Mouse (Mus musculus) stomach, postnatal 0 days (tissue): ENCODE results near the gene Mucl3. TPM values are rescaled to one million over a fixed set of nuclear protein-coding genes. Genes with fewer than 3 reads are reported as not detected.

ENCODE experiments used
- ATAC-seq: fragments of 200-750 bp; cut with Nextera tagmentation; 2 replicates; pipeline ENCODE4 v1.8.0; 2017; ENCODE audit not compliant: low FRiP score, low TSS enrichment
- DNase-seq: peaks from one replicate; pipeline ENCODE4 v3.0.0-alpha.2; 2016; ENCODE audit warnings: low spot score
- H3K27ac ChIP-seq: fragments of 300-500 bp; sonication (generic); replicated peaks from 2 replicates; pipeline ENCODE4 v1.5.1; 2014; ENCODE audit warnings: mild to moderate bottlenecking, control low read depth
- H3K27me3 ChIP-seq: fragments of 300-500 bp; sonication (generic); 2 replicates; pipeline ENCODE4 v1.6.1; 2014; ENCODE audit warnings: low read length; ENCODE audit not compliant: control insufficient read depth, insufficient read depth
- H3K36me3 ChIP-seq: fragments of 300-500 bp; sonication (generic); 2 replicates; pipeline ENCODE4 v1.6.1; 2014; ENCODE audit warnings: low read length, mixed read lengths; ENCODE audit not compliant: control insufficient read depth, insufficient read depth
- H3K4me1 ChIP-seq: fragments of 300-500 bp; sonication (generic); replicated peaks from 2 replicates; pipeline ENCODE4 v1.6.1; 2014; ENCODE audit warnings: antibody characterized with exemption; ENCODE audit not compliant: control insufficient read depth, insufficient read depth
- H3K4me2 ChIP-seq: fragments of 300-500 bp; sonication (generic); replicated peaks from 2 replicates; pipeline ENCODE4 v1.6.1; 2014; ENCODE audit warnings: low read depth, mild to moderate bottlenecking, control low read depth, moderate library complexity
- H3K4me3 ChIP-seq: fragments of 300-500 bp; sonication (generic); 2 replicates; pipeline ENCODE4 v1.5.1; 2014; ENCODE audit warnings: low read depth, low read length, control low read depth
- H3K9ac ChIP-seq: fragments of 300-500 bp; sonication (generic); 2 replicates; pipeline ENCODE4 v1.6.1; 2014; ENCODE audit warnings: mild to moderate bottlenecking, low read length, control low read depth, mixed read lengths
- H3K9me3 ChIP-seq: fragments of 300-500 bp; sonication (generic); 2 replicates; pipeline ENCODE4 v1.6.1; 2016; ENCODE audit warnings: low read length; ENCODE audit not compliant: control insufficient read depth
- CTCF ChIP-seq: IDR thresholded peaks from 2 replicates; pipeline ENCODE4 v1.5.1; 2016; ENCODE audit warnings: antibody characterized with exemption, low read depth, mild to moderate bottlenecking, moderate library complexity
- EP300 ChIP-seq: optimal IDR thresholded peaks from 2 replicates; pipeline ENCODE3; 2016; ENCODE audit warnings: antibody characterized with exemption
- WGBS: fragments of 180-500 bp; shearing (Covaris S2); extraction: QIAGEN DNeasy Blood & Tissue Kit; methylation state at CpG from one replicate; pipeline ENCODE4 v1.1.7; 2014; 5-methylcytosine and 5-hydroxymethylcytosine counted together
- polyA plus RNA-seq: library from polyadenylated mRNA; unstranded; fragments of >200 nt; fragmentation: Nextera tagmentation; extraction: Ambion mirVana; gene quantifications from 2 replicates; pipeline ENCODE4 v1.2.1, GENCODE M21; 2015

Gene Mucl3
- polyA plus RNA-seq, 1 experiment from 2014 or later = 768 TPM

DNA sequence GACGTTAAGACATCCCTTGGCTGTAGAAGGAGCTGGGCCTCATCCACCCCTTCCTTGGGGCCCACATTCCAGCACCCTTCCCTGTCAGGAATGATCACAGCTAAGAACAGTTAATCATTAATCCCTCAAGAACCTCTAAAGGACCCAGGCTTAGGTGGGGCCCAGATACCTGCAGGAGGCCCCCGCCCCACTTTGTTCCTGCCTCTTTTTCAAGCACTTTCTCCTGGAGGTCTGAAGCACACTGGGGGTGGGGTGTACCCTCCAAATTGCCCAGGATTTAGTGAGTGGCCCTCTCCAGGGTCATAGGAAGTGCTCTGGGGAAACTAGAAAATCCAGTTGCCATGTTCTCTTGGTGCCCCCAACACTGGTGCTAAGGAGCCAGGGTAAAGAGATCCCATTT, 5.9 kb upstream of the Mucl3 start:
- H3K27ac ChIP-seq = peak overlapping the region; percentile 89
- no peak for TF ChIP-seq EP300
- TF ChIP-seq CTCF = no peak
- no peaks in the 10 kb centered on the region for H3K9me3 ChIP-seq
- no peak overlapping the region for H3K4me2 ChIP-seq
- 0 out of 2 replicates have a peak overlapping the region, but pooled peaks have one; percentile 31 for H3K9ac ChIP-seq
- no peak overlapping the region for H3K4me3 ChIP-seq
- no peaks in the 10 kb centered on the region for H3K4me1 ChIP-seq
- peak; percentile 72 for ATAC-seq
- H3K36me3 ChIP-seq = no peaks in the 10 kb centered on the region
- H3K27me3 ChIP-seq = no peaks in the 10 kb centered on the region
- 52% methylated on average over 2 of the region's 2 CpGs for WGBS
- DNase-seq = peak; percentile 70

GRCm38 (mm10) chr17:35639352-35639751, 4.1 kb downstream of the Mucl3 start:
- no peak for TF ChIP-seq EP300
- no peak for TF ChIP-seq CTCF
- WGBS = 42% methylated on average over 6 of the region's 6 CpGs
- Histone ChIP-seq H3K4me1 (no peaks in the 10 kb centered on the region), H3K9ac (no peak overlapping the region), H3K9me3 (no peaks in the 10 kb centered on the region), H3K4me3 (no peak overlapping the region), H3K36me3 (no peaks in the 10 kb centered on the region), H3K27ac (peak overlapping the region; percentile 78), H3K4me2 (peak overlapping the region; percentile 33), H3K27me3 (no peaks in the 10 kb centered on the region)
- DNase-seq (no peak), ATAC-seq (no peak)

DNA sequence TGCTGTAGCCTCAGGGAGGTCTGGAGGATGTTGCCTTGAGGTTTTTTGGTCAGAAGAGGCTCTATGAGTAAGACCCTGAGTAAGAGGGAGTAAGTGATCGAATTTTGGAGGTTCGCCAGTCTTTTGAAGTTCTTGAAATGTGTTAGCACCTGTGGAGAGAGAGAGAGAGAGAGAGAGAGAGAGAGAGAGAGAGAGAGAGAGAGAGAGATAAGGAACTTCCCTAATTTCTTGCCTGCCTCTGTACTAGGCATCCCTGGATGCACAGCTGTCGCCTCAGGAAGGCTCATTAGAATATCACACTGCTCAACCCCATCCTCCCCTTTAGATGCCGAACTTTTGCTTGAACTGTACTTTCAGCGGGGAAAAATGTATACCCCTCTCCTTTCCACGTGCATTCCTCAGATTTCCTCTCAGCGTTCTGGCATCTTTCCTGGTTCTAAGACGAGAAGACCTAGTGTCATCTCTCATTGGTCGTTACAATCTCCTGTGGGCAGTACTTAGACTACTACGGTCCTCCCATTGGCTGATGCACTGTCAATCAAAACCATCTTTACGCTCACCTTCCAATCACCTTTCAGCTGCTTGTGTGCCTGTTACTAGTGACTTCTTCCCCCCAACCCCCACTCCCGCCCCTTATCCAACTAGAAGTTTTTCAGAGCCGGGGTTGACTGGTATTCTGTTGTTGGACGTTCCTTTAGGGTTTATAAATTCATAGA, 4.9 kb downstream of the Mucl3 start:
- DNase-seq = peak; percentile 72
- no peaks in the 10 kb centered on the region for H3K36me3 ChIP-seq
- H3K4me1 ChIP-seq = no peaks in the 10 kb centered on the region
- H3K9ac ChIP-seq = no peak overlapping the region
- ATAC-seq = peak; percentile 56; the same call in 1 of the 2 replicates
- no peak overlapping the region for H3K4me3 ChIP-seq
- H3K27me3 ChIP-seq = no peaks in the 10 kb centered on the region
- 22% methylated on average over 14 of the region's 14 CpGs for WGBS
- no peak for TF ChIP-seq CTCF
- TF ChIP-seq EP300 = no peak
- no peaks in the 10 kb centered on the region for H3K9me3 ChIP-seq
- peak overlapping the region; percentile 78 for H3K27ac ChIP-seq
- H3K4me2 ChIP-seq = peak overlapping the region; percentile 33

DNA sequence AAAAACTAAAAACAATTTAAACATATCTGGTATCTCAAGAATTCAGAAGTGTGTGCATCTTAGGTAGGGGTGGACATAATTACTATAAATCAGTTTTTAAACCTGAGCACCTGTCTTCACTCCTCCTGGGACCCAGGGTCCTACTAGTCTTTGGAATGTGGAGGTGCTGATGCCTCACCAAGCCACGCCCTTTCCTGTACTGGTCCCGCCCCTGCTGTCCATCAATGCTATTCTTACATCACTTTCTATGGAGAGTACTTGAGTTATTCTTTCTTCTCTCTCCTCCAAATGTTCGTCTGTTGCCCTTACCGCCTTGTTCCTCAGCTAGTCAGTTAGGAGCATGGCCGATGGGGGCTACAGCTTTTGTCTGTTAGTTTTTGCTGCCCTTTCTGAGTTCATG, 7.1 kb downstream of the Mucl3 start:
- no peaks in the 10 kb centered on the region for H3K36me3 ChIP-seq
- DNase-seq (peak; percentile 73), ATAC-seq (no peak)
- no peak overlapping the region for H3K4me3 ChIP-seq
- no peak overlapping the region for H3K9ac ChIP-seq
- TF ChIP-seq EP300 = no peak
- no peak for TF ChIP-seq CTCF
- no peaks in the 10 kb centered on the region for H3K4me1 ChIP-seq
- H3K9me3 ChIP-seq = no peaks in the 10 kb centered on the region
- no peak overlapping the region for H3K4me2 ChIP-seq
- no peak overlapping the region for H3K27ac ChIP-seq
- 27% methylated on average over 5 of the region's 5 CpGs for WGBS
- H3K27me3 ChIP-seq = no peaks in the 10 kb centered on the region

GRCm38 (mm10) chr17:35635699-35636111, 7.8 kb downstream of the Mucl3 start:
- TF ChIP-seq CTCF (peak; percentile 89), EP300 (no peak)
- H3K27ac ChIP-seq = no peak overlapping the region
- ATAC-seq = peak; percentile 24
- H3K9ac ChIP-seq = peak overlapping the region; percentile 36; the same call in 1 of the 2 replicates
- H3K9me3 ChIP-seq = no peaks in the 10 kb centered on the region
- H3K27me3 ChIP-seq = no peaks in the 10 kb centered on the region
- H3K36me3 ChIP-seq = no peaks in the 10 kb centered on the region
- no peaks in the 10 kb centered on the region for H3K4me1 ChIP-seq
- WGBS = 2% methylated on average over 15 of the region's 15 CpGs
- peak; percentile 78 for DNase-seq
- H3K4me3 ChIP-seq = peak overlapping the region; percentile 29
- H3K4me2 ChIP-seq = peak overlapping the region; percentile 60

- H3K27me3 ChIP-seq = no peaks in the 10 kb centered on the region
- no peak overlapping the region for H3K9ac ChIP-seq
- DNase-seq (peak; percentile 45), ATAC-seq (peak; percentile 34)
- no peaks in the 10 kb centered on the region for H3K4me1 ChIP-seq
- H3K4me2 ChIP-seq = no peak overlapping the region
- 69% methylated on average over 3 of the region's 3 CpGs for WGBS
- no peaks in the 10 kb centered on the region for H3K9me3 ChIP-seq
- H3K27ac ChIP-seq = no peak overlapping the region
- TF ChIP-seq CTCF (peak; percentile 57), EP300 (no peak)
- H3K36me3 ChIP-seq = no peaks in the 10 kb centered on the region
- no peak overlapping the region for H3K4me3 ChIP-seq
Observed at GRCm38 (mm10) chr17:35635202-35635601, 8.3 kb downstream of the Mucl3 start.
